Mouse (Mus musculus): ENCODE data around the gene 2610528J11Rik.
"Not testable (repeated sequence)": the region's sequence is repeated elsewhere in the genome, so short reads cannot be mapped to it uniquely, and the experiment has no call there.

The 2610528J11Rik gene

GRCm38 (mm10) chr4:118526408-118527334 lies at the start of gene 2610528J11Rik:
TSS of gene 2610528J11Rik (plus strand) at chr4:118526999.
- DNase-seq (ENCODE audit: low read depth), result no peak

GRCm38 (mm10) chr4:118489717-118490132 lies 37.1 kb upstream of the 2610528J11Rik start, which contains the start of gene Tie1:
TSS of gene Tie1 (minus strand) at chr4:118490061.
- DNase-seq (ENCODE audit: low read depth), result no peak

GRCm38 (mm10) chr4:118490461-118490860 lies 36.3 kb upstream of the 2610528J11Rik start:
- DNase-seq (ENCODE audit: low read depth), result no peak

GRCm38 (mm10) chr4:118500171-118500724 lies 26.6 kb upstream of the 2610528J11Rik start:
- DNase-seq (ENCODE audit: low read depth), result no peak

- DNase-seq (ENCODE audit: low read depth), result no peak
These were observed 26.0 kb upstream of the 2610528J11Rik start for GRCm38 (mm10) chr4:118500792-118501191.

- no peak for DNase-seq (ENCODE audit: low read depth)
These were observed 21.2 kb upstream of the 2610528J11Rik start for GRCm38 (mm10) chr4:118505551-118505950.

- DNase-seq (ENCODE audit: low read depth), result not testable (repeated sequence)
These were observed 19.6 kb upstream of the 2610528J11Rik start for GRCm38 (mm10) chr4:118507171-118507570.

GRCm38 (mm10) chr4:118509050-118509449 lies 17.7 kb upstream of the 2610528J11Rik start:
- DNase-seq (ENCODE audit: low read depth), result no peak

- DNase-seq (ENCODE audit: low read depth), result no peak
These were observed 9.9 kb upstream of the 2610528J11Rik start for GRCm38 (mm10) chr4:118516699-118517496.

GRCm38 (mm10) chr4:118517497-118518146 lies 9.2 kb upstream of the 2610528J11Rik start:
- DNase-seq (ENCODE audit: low read depth), result no peak

GRCm38 (mm10) chr4:118518208-118518607 lies 8.6 kb upstream of the 2610528J11Rik start:
- DNase-seq (ENCODE audit: low read depth), result no peak

GRCm38 (mm10) chr4:118522248-118522647 lies 4.6 kb upstream of the 2610528J11Rik start:
- DNase-seq (ENCODE audit: low read depth), result no peak

GRCm38 (mm10) chr4:118523976-118524375 lies 2.8 kb upstream of the 2610528J11Rik start:
- DNase-seq (ENCODE audit: low read depth), result no peak

- no peak for DNase-seq (ENCODE audit: low read depth)
These were observed 1.0 kb upstream of the 2610528J11Rik start for GRCm38 (mm10) chr4:118525779-118526178.

GRCm38 (mm10) chr4:118527335-118527681 lies 509 bp downstream of the 2610528J11Rik start:
- no peak for DNase-seq (ENCODE audit: low read depth)

- no peak for DNase-seq (ENCODE audit: low read depth)
These were observed 921 bp downstream of the 2610528J11Rik start for GRCm38 (mm10) chr4:118527720-118528119.

GRCm38 (mm10) chr4:118532663-118533062 lies 5.9 kb downstream of the 2610528J11Rik start:
- DNase-seq (ENCODE audit: low read depth), result no peak

- DNase-seq (ENCODE audit: low read depth), result no peak
These were observed 6.4 kb downstream of the 2610528J11Rik start for GRCm38 (mm10) chr4:118533156-118533555.

- no peak for DNase-seq (ENCODE audit: low read depth)
These were observed 6.8 kb downstream of the 2610528J11Rik start for GRCm38 (mm10) chr4:118533605-118534004.

GRCm38 (mm10) chr4:118535610-118536009 lies 8.8 kb downstream of the 2610528J11Rik start:
- no peak for DNase-seq (ENCODE audit: low read depth)

GRCm38 (mm10) chr4:118537801-118538200 lies 11.0 kb downstream of the 2610528J11Rik start:
- no peak for DNase-seq (ENCODE audit: low read depth)

GRCm38 (mm10) chr4:118539904-118540303 lies 13.1 kb downstream of the 2610528J11Rik start:
- DNase-seq (ENCODE audit: low read depth), result no peak
